Mouse (Mus musculus) layer of hippocampus, adult 11-12 months (tissue): ENCODE data around the gene Mpv17l.
A peak's percentile ranks its signal among the peaks of the same experiment; 100 is the strongest.
"Not testable (repeated sequence)": the region's sequence is repeated elsewhere in the genome, so short reads cannot be mapped to it uniquely, and the experiment has no call there.

Source experiments
- DNase-seq: peaks from one replicate; pipeline ENCODE4 v3.0.0; 2022; ENCODE audit warnings: low spot score

The Mpv17l gene

GRCm38 (mm10) chr16:13902888-13903483, at the start of gene Mpv17l, which contains the start of gene Pdxdc1:
Gene Mpv17l (plus strand): TSS chr16:13903161.
Gene Pdxdc1 (minus strand): TSS chr16:13903131.
- peak; percentile 98 for DNase-seq

- no peak for DNase-seq
Observed at GRCm38 (mm10) chr16:13853886-13854285, 49.1 kb upstream of the Mpv17l start.

DNA sequence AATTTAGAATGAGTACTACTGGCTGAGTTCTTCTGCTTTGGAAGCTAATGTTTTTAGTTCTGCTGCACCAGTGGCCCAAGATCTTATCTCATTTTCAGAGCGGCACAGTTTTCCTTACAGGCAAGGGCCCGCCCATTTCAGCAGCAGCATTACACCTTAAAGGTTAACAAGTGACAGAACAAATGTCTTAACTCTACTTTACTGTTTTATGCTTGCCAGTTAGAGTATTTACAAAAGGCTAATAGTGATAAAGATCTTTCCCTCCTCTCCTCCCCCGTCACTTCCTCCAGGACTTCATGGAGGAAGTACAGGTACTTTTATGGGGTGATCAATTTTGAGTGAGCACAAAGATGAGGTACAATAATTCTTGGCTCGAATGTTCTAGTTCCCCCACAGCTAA, 36.9 kb upstream of the Mpv17l start:
- no peak for DNase-seq

- no peak for DNase-seq
Observed at GRCm38 (mm10) chr16:13866616-13867015, 36.3 kb upstream of the Mpv17l start.

GRCm38 (mm10) chr16:13867406-13867805, 35.6 kb upstream of the Mpv17l start:
- peak; percentile 69 for DNase-seq

DNA sequence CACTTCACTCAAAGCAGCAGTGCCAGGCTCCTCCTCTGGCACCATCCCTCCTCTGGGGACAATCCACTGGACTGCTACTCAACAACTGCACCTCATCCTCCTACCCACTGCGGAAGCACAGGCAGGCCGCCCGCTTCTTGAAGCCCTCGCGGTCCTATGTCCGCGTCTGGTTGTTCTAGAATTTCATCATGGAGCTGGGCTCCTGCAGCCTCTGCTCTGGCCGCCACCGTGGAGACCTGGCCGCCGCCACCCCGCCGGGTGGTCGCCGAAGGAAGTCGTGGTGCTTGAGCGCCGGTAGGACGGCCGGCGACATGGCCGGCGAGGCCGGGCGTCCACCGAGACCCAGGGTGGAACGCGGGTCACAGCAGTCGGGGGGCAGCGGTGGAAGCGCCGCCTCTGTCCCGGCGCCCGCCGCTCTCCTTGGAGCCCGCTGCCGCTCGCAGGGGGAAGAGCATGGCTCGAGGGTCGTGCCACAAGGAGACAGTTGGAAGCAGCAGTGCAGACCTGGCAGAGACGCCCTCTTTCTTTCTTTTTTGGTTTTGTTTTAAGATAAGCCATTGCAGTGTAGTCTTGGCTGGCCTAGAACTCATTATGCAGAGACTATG, 34.9 kb upstream of the Mpv17l start:
- DNase-seq: peak; percentile 19

DNA sequence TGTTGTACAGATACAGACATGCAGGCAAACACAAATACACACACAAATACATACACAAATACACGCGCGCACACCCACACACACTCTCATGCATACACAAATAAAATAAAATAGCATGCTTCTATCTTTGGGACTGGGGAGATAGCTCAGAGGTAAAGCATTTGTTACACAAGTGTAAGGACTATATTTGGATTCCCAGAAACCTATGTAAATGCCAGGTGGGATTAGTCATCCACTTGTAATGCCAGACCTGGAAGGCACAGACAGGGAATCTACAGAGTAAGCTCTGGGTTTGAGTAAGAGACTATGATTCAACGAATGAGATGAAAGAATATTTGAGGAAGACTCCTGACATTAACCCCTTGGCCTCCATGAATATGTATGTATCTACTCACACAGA, 27.5 kb upstream of the Mpv17l start:
- DNase-seq: no peak

DNA sequence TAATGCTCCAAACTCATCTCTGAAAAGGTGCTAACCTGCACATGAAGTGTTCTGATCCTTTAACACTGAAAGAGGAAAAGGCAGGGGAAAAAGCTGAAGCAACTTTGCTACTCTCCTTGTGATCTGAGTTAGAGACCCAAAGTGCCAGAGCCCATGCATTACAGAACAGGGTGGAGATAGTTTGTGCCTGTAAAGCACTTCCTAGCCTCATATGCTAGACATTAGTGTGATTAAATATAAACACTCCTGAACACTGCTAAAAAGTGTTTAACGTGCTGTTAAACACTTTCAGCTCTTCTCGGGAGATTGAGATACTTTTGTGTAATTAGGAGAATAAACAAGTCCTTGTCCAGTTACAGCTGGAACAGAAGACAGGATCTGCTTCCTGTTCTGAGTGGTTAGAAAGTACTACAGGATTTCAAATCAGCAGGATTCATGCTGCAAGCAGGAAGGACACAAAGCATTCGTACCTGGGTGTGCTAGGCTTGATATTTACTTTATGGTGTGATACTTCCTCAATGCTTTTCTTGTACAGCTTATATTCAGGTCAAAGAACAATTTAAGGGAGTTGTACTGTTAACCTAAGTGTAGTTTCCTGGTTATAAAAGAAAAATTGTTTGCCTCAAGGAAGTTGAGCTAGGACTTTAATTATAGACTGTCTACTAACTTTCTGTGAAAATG, 19.7 kb upstream of the Mpv17l start:
- DNase-seq: no peak

GRCm38 (mm10) chr16:13890449-13890848, 12.5 kb upstream of the Mpv17l start:
- DNase-seq: no peak

GRCm38 (mm10) chr16:13892850-13893249, 10.1 kb upstream of the Mpv17l start:
- DNase-seq: no peak

DNA sequence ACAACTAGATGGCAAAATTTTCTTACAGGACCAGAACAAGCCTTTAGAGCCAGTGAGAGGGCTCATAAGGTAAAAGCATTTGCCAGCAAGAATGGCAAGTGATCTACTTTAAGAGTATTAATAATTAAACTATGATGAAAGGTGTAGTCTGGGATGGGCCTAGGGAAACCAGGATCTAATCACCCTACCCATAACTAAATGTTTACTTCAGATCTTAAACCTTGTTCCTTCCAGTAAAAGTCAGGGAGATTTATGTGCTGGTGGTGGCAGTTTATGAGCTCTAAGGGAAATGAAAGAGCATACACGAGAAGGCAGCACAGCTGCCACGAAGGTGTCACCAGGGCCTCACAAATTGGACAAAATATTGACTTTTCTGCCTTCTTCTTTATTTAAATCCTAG, 8.9 kb upstream of the Mpv17l start:
- DNase-seq: no peak

DNA sequence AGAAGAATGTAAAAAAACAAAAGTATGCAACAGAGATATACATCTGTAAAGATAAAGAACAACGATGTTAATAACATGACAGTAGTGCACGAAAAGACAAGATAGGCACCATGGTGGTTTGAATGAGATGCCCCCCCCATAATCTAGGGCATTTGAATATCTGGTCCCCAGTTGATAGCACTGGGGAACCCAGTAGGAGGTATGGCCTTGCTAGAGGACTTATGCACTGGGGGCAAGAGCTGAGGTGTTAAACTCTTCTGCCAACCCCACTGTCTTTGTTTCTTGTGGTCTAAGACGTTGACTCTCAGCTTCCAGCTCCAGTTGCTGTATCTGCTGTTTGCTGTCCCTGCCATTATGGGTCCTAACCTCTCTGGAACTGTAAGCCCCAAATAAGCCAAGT, 7.2 kb upstream of the Mpv17l start:
- DNase-seq: no peak

DNA sequence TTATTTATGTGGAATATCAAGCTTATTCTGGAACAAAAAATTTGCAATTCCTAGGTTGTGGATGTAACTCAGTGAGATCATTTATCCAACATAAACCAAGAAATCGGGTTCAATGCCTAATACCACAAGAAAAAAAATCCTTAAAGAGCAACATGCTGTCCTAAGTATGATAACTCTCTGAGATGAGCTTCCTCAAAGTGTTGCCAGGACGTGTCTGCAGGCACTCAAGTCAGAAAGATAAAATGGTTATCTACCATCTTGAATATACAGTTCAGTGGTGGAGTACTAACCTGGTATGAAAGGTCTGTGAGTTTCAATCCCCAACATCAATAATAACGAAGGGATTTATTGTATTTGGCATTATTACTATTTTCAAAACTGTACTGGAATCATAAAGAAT, 6.6 kb upstream of the Mpv17l start:
- no peak for DNase-seq

DNA sequence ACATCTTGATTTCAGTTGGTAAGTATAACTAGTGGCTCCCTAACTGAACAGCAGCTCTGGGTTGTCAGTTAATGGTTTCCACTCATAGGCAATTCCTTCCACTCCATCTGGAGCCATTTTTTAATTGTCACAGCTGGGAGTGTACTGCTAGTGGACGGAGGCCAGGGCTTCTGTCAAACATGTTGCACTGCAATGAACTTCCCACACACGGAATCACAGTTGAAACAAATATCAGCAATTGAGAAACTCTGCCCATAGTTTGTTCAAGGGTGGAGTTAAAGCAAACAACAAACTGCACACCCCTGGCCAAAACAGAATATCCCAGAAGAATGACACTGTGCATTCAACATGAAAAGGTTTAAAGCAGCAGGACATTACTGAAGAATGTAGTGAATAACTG, 4.0 kb upstream of the Mpv17l start:
- peak; percentile 30 for DNase-seq

DNA sequence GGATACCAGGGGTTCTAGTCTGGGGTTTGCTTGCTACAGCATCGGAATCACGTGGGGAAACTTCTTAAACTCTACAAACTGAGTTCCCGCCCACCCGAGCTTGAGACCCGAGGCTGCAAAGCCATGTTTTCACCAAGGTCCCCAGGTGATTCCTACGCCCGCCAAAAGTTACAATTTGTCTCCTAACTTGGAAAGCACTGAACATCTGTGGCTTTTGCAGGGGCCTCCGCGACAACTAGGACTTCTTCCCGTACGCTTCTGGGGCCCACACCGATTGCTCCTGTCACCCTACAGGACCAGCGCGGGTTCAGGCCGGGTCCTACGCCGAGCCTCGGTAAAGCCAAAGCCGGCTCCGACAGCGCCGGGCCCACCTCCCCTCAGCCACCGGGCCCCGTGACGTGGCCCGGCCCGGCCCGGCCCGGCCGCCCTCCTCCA, 547 bp upstream of the Mpv17l start:
- no peak for DNase-seq

- no peak for DNase-seq
Observed at GRCm38 (mm10) chr16:13903488-13903887, 527 bp downstream of the Mpv17l start.

GRCm38 (mm10) chr16:13907297-13907696, 4.3 kb downstream of the Mpv17l start:
- no peak for DNase-seq

DNA sequence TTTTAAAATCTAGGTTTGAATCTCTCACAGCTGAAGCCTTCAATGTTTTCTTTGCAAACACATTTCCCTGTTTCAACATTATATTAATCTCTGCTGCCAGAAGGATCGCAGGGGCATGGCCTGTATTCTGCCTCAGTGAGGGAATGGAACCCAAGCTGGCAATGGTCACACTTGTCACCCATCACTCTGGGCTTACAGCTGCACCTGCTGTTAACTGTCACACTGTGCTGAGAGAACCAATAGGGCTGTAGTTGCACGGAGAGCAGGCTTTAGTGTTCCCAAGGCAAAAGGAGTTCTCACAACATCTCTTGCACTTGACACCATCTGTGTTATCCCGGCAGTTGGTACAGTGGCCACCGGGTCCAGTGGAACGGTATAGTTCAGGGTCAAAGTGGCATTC, 17.1 kb downstream of the Mpv17l start:
- no peak for DNase-seq

- DNase-seq: peak; percentile 19
Observed at GRCm38 (mm10) chr16:13921063-13921462, 18.1 kb downstream of the Mpv17l start.

DNA sequence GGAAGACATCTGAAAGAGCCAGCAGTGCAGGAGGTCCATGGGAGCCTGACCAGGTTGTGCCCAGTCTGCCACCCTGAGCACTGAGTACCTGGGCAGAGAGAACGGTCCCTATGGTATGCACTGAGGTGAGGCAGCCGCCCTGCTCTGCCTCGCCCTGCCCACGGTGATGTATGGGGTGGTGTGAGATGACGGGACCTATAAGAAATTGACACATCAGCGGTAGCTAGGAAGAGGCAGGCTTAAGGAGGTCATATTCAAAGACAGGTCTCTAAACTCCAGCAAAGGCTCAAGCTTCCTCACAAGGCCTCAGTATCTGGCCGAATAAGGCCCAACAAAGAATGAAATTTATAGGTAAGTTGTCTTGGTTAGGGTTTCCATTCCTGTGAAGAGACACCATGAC, 18.8 kb downstream of the Mpv17l start:
- no peak for DNase-seq

DNA sequence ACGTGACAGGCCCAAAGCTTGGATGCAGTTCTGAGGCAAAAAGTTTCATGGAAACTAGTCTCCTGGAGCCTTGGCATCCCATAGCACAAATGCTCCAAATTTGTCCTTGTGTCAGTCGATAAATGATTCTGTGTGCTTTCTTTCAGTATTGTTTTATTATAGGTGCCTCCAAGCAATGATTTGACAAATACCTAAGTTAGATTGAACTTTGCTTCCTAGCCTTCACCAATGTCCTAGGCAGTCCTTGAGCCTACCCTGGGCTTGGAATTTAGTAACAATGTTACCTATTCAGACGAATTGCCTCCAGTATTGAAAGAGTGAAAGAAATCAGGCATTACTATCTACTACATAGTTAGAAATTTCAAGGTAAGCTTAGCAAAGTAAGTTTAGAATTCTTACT, 19.5 kb downstream of the Mpv17l start:
- DNase-seq: not testable (repeated sequence)

DNA sequence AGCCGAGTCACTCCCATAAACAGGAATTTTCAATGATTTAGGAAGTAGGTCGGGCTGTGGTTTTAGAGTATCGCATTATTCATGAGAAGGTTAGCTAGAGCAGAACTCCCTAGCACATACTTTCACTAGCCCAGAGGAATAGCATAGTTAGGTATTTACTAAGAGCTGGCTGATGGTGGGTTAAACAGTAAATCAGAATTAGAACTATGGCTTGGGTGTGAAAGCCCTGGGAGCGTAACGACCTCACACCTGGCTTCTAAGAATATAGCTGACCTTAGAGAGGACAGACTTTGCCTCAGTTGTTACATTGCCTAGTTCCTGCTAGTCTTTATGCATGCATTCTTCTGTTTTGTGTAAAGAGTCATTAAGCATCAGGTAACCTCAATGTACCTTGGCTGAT, 20.0 kb downstream of the Mpv17l start:
- DNase-seq: not testable (repeated sequence)

GRCm38 (mm10) chr16:13927456-13928075, 24.6 kb downstream of the Mpv17l start:
- no peak for DNase-seq
